Mouse (Mus musculus) liver, postnatal 0 days (tissue): ENCODE results near the gene Car10. TPM values are rescaled to one million over a fixed set of nuclear protein-coding genes. Genes with fewer than 3 reads are reported as not detected.
A peak's percentile ranks its signal among the peaks of the same experiment; 100 is the strongest.

Source experiments
- ATAC-seq: fragments of 200-750 bp; cut with Nextera tagmentation; 2 replicates; pipeline ENCODE4 v1.8.0; 2017; ENCODE audit warnings: mild to moderate bottlenecking, moderate library complexity
- DNase-seq: peaks from one replicate; pipeline ENCODE4 v3.0.0-alpha.2; 2016
- H3K27ac ChIP-seq: fragments of 300-500 bp; sonication (generic); 2 replicates; pipeline ENCODE4 v1.5.1; 2014; ENCODE audit warnings: antibody characterized with exemption, moderate library complexity, mild to moderate bottlenecking, low read depth
- H3K27me3 ChIP-seq: fragments of 300-500 bp; sonication (generic); 2 replicates; pipeline ENCODE4 v1.6.1; 2014; ENCODE audit warnings: low read length, control low read depth, mixed read lengths; ENCODE audit not compliant: insufficient read depth
- H3K36me3 ChIP-seq: fragments of 300-500 bp; sonication (generic); replicated peaks from 2 replicates; pipeline ENCODE4 v1.6.1; 2014; ENCODE audit warnings: mild to moderate bottlenecking, control low read depth, low read length, moderate library complexity, mixed read lengths; ENCODE audit not compliant: insufficient read depth
- H3K4me1 ChIP-seq: fragments of 300-500 bp; sonication (generic); 2 replicates; pipeline ENCODE4 v1.6.1; 2014; ENCODE audit warnings: antibody characterized with exemption, mild to moderate bottlenecking, control low read depth; ENCODE audit not compliant: insufficient read depth
- H3K4me2 ChIP-seq: fragments of 300-500 bp; sonication (generic); 2 replicates; pipeline ENCODE4 v1.6.1; 2014; ENCODE audit warnings: low read depth, mild to moderate bottlenecking, low read length, moderate library complexity, mixed read lengths
- H3K4me3 ChIP-seq: fragments of 300-500 bp; sonication (generic); 2 replicates; pipeline ENCODE4 v1.5.1; 2014; ENCODE audit warnings: low read depth, low read length
- H3K9ac ChIP-seq: fragments of 300-500 bp; sonication (generic); replicated peaks from 2 replicates; pipeline ENCODE4 v1.6.1; 2014; ENCODE audit warnings: mild to moderate bottlenecking, moderate library complexity
- H3K9me3 ChIP-seq: fragments of 300-500 bp; sonication (generic); 2 replicates; pipeline ENCODE4 v1.6.1; 2016; ENCODE audit warnings: mild to moderate bottlenecking, control low read depth, low read length, mixed read lengths
- CTCF ChIP-seq: sonication (generic); IDR thresholded peaks from 2 replicates; pipeline ENCODE4 v1.5.1; 2016; ENCODE audit warnings: antibody characterized with exemption, low read depth
- EP300 ChIP-seq: IDR thresholded peaks from 2 replicates; pipeline ENCODE4 v1.6.1; 2016; ENCODE audit warnings: antibody characterized with exemption, low read depth, mild to moderate bottlenecking
- whole genome bisulfite sequencing: fragments of 180-500 bp; shearing (Covaris S2); extraction: QIAGEN DNeasy Blood & Tissue Kit; methylation state at CpG from one replicate; pipeline ENCODE4 v1.1.7; 2014; ENCODE audit not compliant: insufficient replicate concordance; 5-methylcytosine and 5-hydroxymethylcytosine counted together
- polyA plus RNA-seq: library from polyadenylated mRNA; unstranded; fragments of >200 nt; fragmentation: Nextera tagmentation; extraction: Ambion mirVana; gene quantifications from 2 replicates; pipeline ENCODE4 v1.2.1, GENCODE M21; 2015

The Car10 gene
- polyA plus RNA-seq, 1 experiment from 2014 or later: not detected

DNA sequence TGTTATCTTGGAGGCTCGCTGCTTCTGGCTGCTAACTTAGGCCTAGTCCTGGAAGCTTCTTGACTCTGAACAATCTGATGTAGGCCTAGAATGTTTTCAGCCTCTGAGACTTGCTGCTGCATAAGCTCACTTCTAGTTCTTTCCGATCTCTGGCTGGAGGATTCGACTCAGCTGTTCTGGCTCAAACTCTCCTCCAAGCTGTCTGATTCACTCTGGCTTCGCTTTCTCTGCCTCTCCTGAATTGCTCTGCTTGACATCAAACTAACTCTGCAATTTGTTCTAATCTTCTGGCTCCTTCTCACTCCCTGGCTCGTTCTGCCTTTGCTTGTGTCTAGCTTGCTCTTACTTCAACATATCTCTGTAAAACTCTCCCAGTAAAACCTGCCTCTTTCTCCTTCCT is 90.8 kb downstream of the Car10 start:
- Histone ChIP-seq H3K9me3 (no peaks in the 10 kb centered on the region), H3K4me1 (no peaks in the 10 kb centered on the region), H3K27me3 (no peaks in the 10 kb centered on the region), H3K4me2 (no peak overlapping the region), H3K27ac (no peak overlapping the region), H3K36me3 (no peaks in the 10 kb centered on the region), H3K9ac (no peak overlapping the region), H3K4me3 (no peak overlapping the region)
- no peak for DNase-seq
- no peak for ATAC-seq
- no peak for TF ChIP-seq CTCF
- WGBS: 70% methylated on average over 5 of the region's 5 CpGs

DNA sequence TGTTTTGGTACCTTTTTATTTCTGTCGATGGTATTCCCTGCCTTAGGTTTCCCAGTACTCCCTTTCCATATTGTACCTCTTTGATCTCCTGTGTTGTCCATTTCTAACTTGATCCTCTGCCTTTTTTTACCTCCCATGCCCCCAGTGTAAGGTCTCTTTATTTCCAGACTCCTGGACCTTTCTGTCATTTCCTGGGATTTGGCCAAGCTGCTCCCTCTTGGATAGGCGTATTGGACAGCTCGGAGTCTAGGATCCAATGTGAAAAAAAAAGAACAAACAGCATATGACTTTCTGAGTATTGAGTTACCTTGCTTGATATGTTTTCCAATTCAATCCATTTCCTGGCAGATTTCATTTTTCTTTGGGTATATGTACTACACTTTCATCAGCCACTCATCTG is 102.2 kb downstream of the Car10 start:
- 79% methylated on average over 3 of the region's 3 CpGs for WGBS
- Histone ChIP-seq H3K9me3 (no peaks in the 10 kb centered on the region), H3K4me1 (no peaks in the 10 kb centered on the region), H3K36me3 (no peaks in the 10 kb centered on the region), H3K4me3 (no peak overlapping the region), H3K27ac (no peak overlapping the region), H3K4me2 (no peak overlapping the region), H3K27me3 (no peaks in the 10 kb centered on the region), H3K9ac (no peak overlapping the region)
- ATAC-seq (no peak), DNase-seq (no peak)
- TF ChIP-seq EP300: no peak
- no peak for TF ChIP-seq CTCF

DNA sequence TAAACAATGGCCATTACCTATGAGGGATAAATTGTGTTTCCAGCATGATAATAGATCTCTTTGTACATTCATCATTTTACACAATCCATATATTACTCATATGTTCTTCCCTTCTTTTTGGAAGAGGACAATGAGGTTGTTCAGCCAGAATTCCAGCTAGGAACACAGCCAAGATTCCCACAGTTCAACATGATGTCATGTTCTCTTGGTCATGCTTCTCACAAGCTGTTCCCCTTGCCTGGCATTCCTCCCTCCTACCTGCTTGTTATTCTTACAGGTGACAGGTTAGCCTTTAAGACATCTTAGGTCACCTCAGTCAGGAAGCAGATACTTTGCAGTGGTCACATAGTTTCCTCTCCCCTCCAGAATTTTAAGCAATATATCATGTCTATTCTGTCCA is 119.6 kb downstream of the Car10 start:
- H3K4me2 ChIP-seq: no peak overlapping the region
- TF ChIP-seq CTCF (no peak), EP300 (no peak)
- H3K4me1 ChIP-seq: no peaks in the 10 kb centered on the region
- H3K9me3 ChIP-seq: no peaks in the 10 kb centered on the region
- no peaks in the 10 kb centered on the region for H3K27me3 ChIP-seq
- H3K9ac ChIP-seq: no peak overlapping the region
- ATAC-seq (no peak), DNase-seq (no peak)
- no peaks in the 10 kb centered on the region for H3K36me3 ChIP-seq
- no peak overlapping the region for H3K27ac ChIP-seq
- H3K4me3 ChIP-seq: no peak overlapping the region

DNA sequence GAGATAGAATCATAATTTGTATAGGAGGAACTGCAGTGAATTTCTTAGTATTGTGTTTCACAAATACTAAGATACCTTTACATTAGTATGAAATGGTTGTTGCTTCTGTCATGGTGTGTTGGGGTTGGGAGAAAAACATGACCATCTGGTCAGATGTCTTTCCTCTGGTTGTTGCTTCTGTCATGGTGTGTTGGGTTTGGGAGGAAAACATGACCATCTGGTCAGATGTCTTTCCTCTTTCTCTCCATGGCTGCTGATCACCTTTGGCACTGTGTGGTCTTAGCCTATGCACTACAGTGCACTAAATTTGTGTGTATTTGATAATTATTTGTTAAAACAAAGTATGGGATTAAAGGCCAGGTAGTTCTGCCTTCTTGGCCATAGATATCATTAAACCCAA is 132.2 kb downstream of the Car10 start:
- Histone ChIP-seq H3K9me3 (no peaks in the 10 kb centered on the region), H3K9ac (no peak overlapping the region), H3K36me3 (no peaks in the 10 kb centered on the region), H3K27me3 (no peaks in the 10 kb centered on the region), H3K27ac (no peak overlapping the region), H3K4me1 (no peaks in the 10 kb centered on the region), H3K4me2 (no peak overlapping the region), H3K4me3 (no peak overlapping the region)
- ATAC-seq (0 out of 2 replicates have a peak, but pooled peaks have one; percentile 17), DNase-seq (no peak)
- TF ChIP-seq CTCF: no peak
- no peak for TF ChIP-seq EP300

DNA sequence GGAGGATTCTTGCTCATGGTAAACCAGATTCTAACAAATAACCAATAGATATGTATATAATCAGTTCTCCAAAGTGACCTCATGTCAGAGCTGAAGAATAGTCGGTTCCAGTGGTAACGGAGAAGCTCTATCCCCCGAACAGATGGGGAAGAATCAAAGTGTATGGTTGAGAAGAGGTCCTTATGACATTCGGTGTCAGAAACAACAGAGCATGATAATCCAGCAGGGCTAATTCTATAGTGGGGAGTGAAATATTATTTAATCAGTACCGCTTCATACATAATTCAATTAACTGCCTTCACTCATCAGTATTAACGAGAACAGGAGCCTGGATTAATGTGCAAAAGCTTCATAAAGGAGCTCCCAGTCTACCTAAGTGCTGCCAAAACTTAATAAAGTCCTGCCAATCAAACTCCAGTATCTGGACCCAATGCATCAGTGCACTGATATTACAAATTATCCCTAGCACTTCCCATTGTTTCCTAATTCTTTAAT is 152.0 kb downstream of the Car10 start:
- no peak overlapping the region for H3K4me3 ChIP-seq
- WGBS: 69% methylated on average over 6 of the region's 6 CpGs
- H3K4me2 ChIP-seq: no peak overlapping the region
- H3K27ac ChIP-seq: no peak overlapping the region
- no peaks in the 10 kb centered on the region for H3K27me3 ChIP-seq
- TF ChIP-seq CTCF (no peak), EP300 (no peak)
- ATAC-seq (no peak), DNase-seq (no peak)
- no peaks in the 10 kb centered on the region for H3K36me3 ChIP-seq
- H3K4me1 ChIP-seq: no peaks in the 10 kb centered on the region
- H3K9ac ChIP-seq: no peak overlapping the region
- no peaks in the 10 kb centered on the region for H3K9me3 ChIP-seq

DNA sequence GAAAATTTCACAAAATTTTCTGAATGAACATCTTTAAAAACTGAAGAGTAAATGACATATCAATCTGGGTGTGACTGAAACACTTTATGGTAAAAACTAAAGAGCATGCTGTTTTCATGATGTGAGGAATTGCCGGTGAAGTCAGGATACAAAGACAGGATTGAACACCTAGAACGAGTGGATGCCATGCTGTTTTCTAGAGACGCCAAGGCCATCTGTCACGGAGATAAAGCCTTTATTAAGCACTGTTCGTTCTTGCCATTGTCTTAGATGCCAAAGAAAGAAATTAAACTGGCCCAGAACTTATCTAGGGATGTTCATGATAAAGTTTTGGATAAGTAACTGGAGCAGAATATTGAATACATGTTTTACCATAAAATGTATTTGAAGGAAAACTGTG is 153.9 kb downstream of the Car10 start:
- DNase-seq (no peak), ATAC-seq (no peak)
- H3K9me3 ChIP-seq: no peaks in the 10 kb centered on the region
- H3K27me3 ChIP-seq: no peaks in the 10 kb centered on the region
- no peak overlapping the region for H3K4me2 ChIP-seq
- 74% methylated on average over 5 of the region's 5 CpGs for WGBS
- H3K27ac ChIP-seq: no peak overlapping the region
- no peaks in the 10 kb centered on the region for H3K36me3 ChIP-seq
- no peak for TF ChIP-seq CTCF
- no peak for TF ChIP-seq EP300
- no peak overlapping the region for H3K9ac ChIP-seq
- H3K4me3 ChIP-seq: no peak overlapping the region
- no peaks in the 10 kb centered on the region for H3K4me1 ChIP-seq

DNA sequence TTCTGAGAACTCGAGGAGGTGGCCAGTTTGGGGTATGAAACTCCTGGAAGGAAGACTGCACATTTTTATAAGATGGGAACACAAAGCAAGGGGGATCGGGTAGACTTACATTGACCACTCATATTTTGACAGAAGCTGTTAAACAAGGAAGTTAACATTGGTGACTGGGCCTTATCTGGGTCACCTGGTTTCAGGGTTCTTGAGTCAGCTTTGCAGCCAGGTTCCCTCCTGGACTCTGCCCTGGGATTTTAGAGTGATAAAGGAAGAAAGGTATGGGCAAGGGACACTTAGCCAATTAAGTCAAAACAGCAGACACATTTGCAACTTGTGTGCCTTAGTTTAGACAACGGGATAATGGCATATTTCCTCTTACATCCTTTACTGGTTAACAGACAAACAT is 166.2 kb downstream of the Car10 start:
- Histone ChIP-seq H3K36me3 (no peaks in the 10 kb centered on the region), H3K4me2 (no peak overlapping the region), H3K27me3 (no peaks in the 10 kb centered on the region), H3K9me3 (no peaks in the 10 kb centered on the region), H3K4me1 (no peaks in the 10 kb centered on the region), H3K27ac (no peak overlapping the region), H3K9ac (no peak overlapping the region), H3K4me3 (no peak overlapping the region)
- no peak for DNase-seq
- no peak for TF ChIP-seq EP300
- ATAC-seq: no peak
- WGBS: 47% methylated on average over 3 of the region's 3 CpGs
